Mouse (Mus musculus) lung, postnatal 0 days (tissue): ENCODE data around the gene Gm11213.

ENCODE experiments used
- CTCF ChIP-seq: IDR thresholded peaks from 2 replicates; pipeline ENCODE4 v1.5.1; 2016; ENCODE audit warnings: antibody characterized with exemption, mild to moderate bottlenecking
- EP300 ChIP-seq: IDR thresholded peaks from 2 replicates; pipeline ENCODE4 v1.6.1; 2016; ENCODE audit warnings: antibody characterized with exemption, mild to moderate bottlenecking, control low read depth

GRCm38 (mm10) chr4:63547799-63548198 is 57.3 kb downstream of the Gm11213 start:
- no peak for TF ChIP-seq CTCF
- TF ChIP-seq EP300, result no peak
